Mouse (Mus musculus) left cerebral cortex, postnatal 25 days (tissue): ENCODE data around the gene Azi2. TPM values are rescaled to one million over a fixed set of nuclear protein-coding genes. Genes with fewer than 3 reads are reported as not detected.

ENCODE experiments used
- DNase-seq, 2 experiments: peaks; one replicate each; pipeline ENCODE4 v3.0.0; 2022; ENCODE audit warnings: low spot score in 2 of 2, mixed read lengths in 1 of 2
- intact Hi-C: fragments of 180-260 bp; cut with DNase I; formaldehyde crosslinking; loops from one replicate; pipeline ENCODE4 v1.15.1; 2025
- microRNA-seq, 2 experiments: library from miRNA; unstranded; fragments of <30 nt; microRNA quantifications; one replicate each; pipeline ENCODE4 v1.2.0; 2022
- total RNA-seq, 2 experiments: library from RNA; stranded (reverse); gene quantifications; 2 replicates each; pipeline ENCODE4 v1.2.3; 2021

Gene Azi2
- total RNA-seq, 2 experiments from 2014 or later: 75.9 to 88.4 TPM

GRCm38 (mm10) chr9:118072101-118072500 lies 31.8 kb downstream of the Azi2 start:
- intact Hi-C loops: no loop called here
- no peak for DNase-seq

- intact Hi-C loops: no loop called here
- DNase-seq: no peak
Observed at GRCm38 (mm10) chr9:118073358-118073757, 33.1 kb downstream of the Azi2 start.

- intact Hi-C loops: no loop called here
- DNase-seq: no peak
Observed at GRCm38 (mm10) chr9:118082575-118083431, 42.5 kb downstream of the Azi2 start.

GRCm38 (mm10) chr9:118083834-118084233 lies 43.5 kb downstream of the Azi2 start:
- intact Hi-C loops: no loop called here
- DNase-seq: no peak

GRCm38 (mm10) chr9:118099395-118099794 lies 59.1 kb downstream of the Azi2 start:
- intact Hi-C loops: loop anchor here (1.0 kb wide), 1 partner anchor 390 kb away; no protein-coding TSS in a partner anchor
- peak; percentile 6 to 33 for DNase-seq

- intact Hi-C loops: no loop called here
- no peak for DNase-seq
Observed at GRCm38 (mm10) chr9:118100484-118100883, 60.2 kb downstream of the Azi2 start.

GRCm38 (mm10) chr9:118101802-118102201 lies 61.5 kb downstream of the Azi2 start:
- intact Hi-C loops: no loop called here
- DNase-seq: no peak

GRCm38 (mm10) chr9:118108527-118109011 lies 68.3 kb downstream of the Azi2 start:
- peak; percentile 15 to 57 for DNase-seq
- intact Hi-C loops: no loop called here

- intact Hi-C loops: no loop called here
- DNase-seq: no peak
Observed at GRCm38 (mm10) chr9:118109697-118110359, 69.5 kb downstream of the Azi2 start.

GRCm38 (mm10) chr9:118110360-118110710 lies 70.0 kb downstream of the Azi2 start:
- intact Hi-C loops: no loop called here
- DNase-seq: no peak

Small RNA genes lying within 50 kb of the gene (microRNA-seq; reads per million reads assigned to microRNA genes)
- gene Gm22008: 0 reads per million in 2 experiments

Other genes with a start within 250 kb of the Azi2 start
- 10 to 100 TPM; 12.4 to 15.1 TPM for gene Cmc1, start 109.7 kb downstream of the Azi2 start, total RNA-seq